Mouse (Mus musculus) heart, postnatal 10 days (tissue): ENCODE results near the gene Bsn. TPM values are rescaled to one million over a fixed set of nuclear protein-coding genes. Genes with fewer than 3 reads are reported as not detected.

ENCODE experiments used
- DNase-seq, 2 experiments: peaks; one replicate each; pipeline ENCODE4 v3.0.0; 2021
- intact Hi-C: fragments of 180-260 bp; cut with DNase I; formaldehyde crosslinking; loops from one replicate; pipeline ENCODE4 v1.15.1; 2025
- total RNA-seq, 2 experiments: library from RNA; stranded (reverse); gene quantifications; 2 replicates each; pipeline ENCODE4 v1.2.3; 2021

Bsn gene
- total RNA-seq, 2 experiments from 2014 or later = 0.05 to 0.07 TPM

DNA sequence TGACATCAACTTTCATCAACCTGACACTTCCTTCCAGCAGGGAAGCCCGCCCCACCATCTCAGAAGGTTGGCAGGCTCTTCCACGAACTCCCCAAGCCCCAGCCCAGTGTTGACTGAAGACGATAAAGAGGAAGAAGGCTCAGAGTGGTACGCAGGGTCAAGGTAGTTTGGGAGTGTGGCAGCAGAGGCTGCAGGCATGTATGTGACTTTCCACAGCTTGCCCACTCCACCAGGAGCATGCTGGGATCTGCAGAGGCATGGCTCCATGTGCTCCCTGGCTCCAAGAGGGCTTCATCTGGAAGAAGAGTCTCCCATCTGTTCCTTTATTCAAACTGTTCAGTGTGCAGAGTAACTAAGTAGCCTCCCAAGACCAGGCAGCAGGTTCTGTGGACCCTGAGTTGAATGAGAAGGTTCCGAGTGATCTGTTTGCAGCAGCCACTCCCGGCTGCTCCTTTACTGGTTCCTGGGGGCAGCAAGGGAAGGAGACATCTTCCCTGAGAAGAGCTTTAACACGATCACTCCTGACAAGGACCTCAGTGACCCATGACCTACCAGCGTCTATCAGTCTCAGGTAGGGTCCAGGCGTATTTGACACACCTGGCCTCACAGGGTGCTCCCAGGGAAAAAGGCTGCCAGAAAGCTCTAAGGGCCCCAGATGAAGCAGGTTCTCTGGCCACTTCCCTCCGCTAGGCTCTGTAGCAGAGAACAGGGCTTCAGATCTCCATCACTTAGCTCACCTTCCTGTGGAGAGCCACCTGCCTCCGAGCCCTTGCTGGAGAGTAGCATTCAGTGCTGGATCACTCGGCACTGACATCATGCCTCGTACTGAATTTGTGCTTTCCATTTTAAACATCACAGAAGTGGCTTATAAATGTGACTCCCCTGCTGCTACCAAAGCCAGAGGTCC lies 60.9 kb downstream of the Bsn start:
- intact Hi-C loops = no loop called here
- no peak for DNase-seq

DNA sequence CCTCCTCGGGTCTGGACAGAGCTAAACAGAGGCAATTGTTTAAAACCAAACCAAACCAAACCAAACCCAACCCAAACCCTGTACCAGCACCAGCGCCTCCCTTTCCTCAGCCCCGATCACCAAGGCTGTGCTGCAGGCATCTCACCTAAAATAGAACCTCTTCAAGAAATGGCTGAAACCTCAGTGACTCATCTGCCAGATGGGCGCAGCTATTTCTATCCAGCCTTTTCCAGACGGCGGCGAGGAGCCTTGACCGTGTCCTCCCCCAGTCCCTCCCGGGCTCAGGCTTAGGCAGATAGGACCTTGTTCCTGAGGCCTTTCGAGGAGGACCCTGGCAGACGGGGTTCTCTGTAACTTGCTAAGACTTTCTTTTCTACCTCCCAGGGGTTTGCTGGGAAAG lies 61.9 kb downstream of the Bsn start:
- intact Hi-C loops = no loop called here
- no peak for DNase-seq

DNA sequence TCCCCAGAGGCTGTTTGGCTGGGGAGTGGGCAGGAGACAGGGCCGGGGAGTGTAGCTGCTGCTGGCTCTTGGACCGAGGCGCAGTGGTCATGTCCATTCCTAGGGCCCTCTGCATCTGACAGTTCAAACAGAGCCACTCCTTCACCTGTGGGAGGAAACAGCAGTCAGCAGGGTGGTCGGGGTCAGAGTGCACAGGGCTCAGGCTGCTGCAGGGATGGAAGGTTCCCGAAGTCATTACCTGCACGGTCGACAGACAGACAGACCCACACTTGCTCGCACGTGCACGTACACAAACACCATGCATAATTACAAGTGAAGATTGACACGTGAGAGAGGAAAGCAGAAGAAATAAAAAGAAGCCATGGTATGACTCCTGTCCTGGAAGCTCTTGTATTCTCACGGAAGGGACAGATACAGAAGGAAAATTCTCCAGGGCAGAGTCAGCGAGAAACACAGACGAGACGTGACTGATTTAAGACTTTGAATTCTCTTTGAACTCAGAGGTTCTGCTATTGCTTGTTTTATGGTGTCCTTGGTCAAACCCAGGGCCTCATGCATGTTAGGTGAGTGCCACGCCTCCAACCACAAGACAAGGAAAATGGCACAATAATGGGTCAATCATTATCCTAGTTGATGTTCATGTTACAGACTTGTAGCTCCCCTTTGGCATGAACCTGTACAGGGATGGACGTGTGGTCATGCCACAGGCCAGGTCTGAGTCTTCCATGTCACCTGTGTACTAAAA lies 63.6 kb downstream of the Bsn start:
- DNase-seq = no peak
- intact Hi-C loops = no loop called here

DNA sequence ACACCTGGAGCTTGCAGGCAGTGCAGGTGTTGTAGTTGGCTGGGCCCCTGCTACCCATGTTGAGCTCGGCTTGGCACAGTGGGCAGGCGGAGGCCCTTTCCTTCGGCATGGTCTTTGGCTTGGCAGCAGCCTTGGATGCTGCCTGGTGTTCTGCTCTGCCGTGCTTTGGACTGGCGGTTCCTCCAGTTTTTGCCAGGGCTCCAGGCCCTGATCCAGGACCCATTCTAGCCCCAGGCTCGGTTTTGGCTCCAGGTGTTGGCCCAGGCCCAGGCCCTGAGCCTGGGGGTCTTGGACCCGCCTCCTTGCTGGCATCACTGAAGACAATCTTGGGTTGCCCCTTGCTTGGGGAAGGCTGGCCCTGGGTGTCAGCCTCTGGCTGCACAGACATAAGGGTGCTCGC lies 64.5 kb downstream of the Bsn start:
- intact Hi-C loops = no loop called here
- DNase-seq = no peak

DNA sequence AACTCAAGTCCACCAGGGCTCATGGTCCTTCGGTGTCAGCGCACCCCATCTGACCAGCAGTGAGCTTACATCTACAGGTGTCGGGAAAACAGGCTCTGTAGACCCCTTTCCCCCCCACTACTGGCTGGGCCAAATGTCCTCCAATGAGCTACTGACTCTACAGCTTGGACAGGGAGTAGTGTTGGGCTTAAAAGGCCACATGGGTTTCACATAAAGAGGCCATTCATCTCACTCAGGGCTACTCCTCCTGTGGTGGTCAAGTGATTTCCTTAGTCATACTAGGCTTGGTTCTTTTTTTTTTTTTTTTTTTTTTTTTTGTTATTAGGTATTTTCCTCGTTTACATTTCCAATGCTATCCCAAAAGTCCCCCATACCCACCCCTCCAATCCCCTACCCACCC lies 66.3 kb downstream of the Bsn start:
- no peak for DNase-seq
- intact Hi-C loops = no loop called here

DNA sequence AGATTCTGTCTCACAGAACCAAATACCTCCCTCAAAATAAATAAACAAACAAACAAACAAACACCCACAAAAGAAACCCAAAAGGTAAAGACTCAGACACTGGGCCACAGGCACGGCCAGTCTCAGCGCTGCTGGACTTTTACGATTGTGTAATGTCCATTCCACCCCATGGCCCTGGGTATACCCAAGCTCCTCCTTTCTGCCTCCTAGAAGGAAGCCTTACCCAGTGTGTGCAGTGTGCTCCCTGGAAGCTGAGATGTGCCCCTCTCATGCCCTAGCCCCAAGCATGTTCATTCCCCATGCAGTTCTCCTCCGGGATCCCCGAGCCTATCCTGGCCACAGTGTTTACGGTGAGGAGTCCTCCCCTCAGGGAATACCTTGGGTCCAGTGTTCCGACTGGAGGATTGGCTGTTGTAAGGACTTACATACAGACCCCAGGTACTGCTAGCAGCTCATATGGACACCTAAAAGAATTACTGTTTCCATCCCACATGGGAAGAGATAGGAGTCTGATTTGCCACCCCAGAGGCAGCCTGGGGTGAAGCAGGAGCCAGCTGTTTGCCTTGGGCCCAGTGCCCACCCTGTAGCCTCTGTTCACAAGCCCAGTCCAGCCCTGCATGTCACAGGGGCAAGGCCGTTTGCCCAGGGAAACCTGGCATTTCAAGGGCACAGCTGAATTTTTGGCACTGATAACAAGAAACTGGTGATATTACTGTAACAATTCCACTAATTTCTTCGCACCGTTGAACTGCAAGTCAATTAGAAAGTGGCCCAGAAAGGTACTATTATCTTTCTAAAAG lies 68.8 kb downstream of the Bsn start:
- DNase-seq = no peak
- intact Hi-C loops = no loop called here

DNA sequence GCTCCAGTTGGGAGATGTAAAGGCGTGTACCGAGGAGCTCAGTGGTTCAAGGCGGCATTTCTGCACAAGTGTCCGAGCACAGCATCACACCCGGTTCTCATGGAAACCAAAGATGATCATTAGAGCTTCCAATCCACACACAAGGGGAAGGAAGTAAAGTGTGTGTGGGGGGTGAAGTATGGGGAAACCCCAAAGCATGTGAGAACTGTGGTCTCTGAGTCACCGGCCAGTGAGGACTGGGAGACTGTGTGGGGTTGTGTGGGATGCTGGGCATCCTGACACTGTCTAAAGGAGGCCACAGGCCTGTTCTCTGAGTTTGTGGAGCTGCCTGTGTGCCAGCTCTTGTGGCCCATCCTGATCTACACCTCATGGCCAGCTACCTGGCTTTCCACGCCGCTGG lies 69.5 kb downstream of the Bsn start:
- intact Hi-C loops = no loop called here
- no peak for DNase-seq

DNA sequence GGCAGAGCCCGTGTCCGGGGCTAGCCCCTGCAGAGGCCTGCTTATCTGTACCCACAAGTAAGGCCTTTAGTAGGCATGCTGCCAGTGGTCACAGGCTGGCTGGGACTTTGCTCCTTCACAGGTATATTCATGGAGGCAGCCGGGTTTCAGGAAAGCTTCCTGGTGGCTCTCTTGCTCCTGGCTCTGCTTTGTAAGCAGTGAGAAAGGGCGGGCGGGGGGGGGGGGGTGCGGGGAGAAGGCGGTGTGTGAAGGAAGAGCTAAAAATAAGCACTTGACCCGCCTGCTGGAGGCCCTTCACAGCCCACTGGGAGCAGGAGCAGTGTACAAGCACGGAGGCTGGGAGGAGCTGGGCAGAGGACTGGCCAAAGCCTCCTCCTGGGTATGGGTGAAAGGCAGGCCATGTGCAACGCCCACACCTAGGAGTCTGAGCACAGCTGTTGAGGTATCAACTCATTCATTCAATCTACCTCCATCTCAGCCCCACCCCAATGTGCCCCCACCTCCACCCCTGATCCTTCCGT lies 70.2 kb downstream of the Bsn start:
- peak; percentile 49 to 63 for DNase-seq
- intact Hi-C loops = no loop called here

DNA sequence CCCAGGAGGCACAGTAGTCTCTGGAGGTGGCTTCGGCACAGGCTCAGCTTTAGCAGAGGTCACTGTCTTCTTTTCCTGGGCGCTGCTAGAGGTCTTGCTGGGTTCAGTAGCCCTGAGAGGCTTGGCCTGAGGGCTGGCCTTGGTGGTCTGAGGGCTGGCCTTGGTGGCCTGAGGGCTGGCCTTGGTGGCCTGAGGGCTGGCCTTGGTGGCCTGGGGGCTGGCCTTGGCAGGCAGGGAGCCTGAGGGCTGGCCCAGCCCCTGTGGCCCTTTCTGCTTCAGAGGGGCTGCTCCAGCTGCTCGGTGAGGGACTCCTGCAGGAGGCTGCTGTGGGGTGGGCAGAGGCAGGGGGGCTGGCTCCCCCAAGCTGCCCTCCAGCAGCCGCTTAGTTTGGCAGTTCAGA lies 73.0 kb downstream of the Bsn start:
- DNase-seq = no peak
- intact Hi-C loops = no loop called here

DNA sequence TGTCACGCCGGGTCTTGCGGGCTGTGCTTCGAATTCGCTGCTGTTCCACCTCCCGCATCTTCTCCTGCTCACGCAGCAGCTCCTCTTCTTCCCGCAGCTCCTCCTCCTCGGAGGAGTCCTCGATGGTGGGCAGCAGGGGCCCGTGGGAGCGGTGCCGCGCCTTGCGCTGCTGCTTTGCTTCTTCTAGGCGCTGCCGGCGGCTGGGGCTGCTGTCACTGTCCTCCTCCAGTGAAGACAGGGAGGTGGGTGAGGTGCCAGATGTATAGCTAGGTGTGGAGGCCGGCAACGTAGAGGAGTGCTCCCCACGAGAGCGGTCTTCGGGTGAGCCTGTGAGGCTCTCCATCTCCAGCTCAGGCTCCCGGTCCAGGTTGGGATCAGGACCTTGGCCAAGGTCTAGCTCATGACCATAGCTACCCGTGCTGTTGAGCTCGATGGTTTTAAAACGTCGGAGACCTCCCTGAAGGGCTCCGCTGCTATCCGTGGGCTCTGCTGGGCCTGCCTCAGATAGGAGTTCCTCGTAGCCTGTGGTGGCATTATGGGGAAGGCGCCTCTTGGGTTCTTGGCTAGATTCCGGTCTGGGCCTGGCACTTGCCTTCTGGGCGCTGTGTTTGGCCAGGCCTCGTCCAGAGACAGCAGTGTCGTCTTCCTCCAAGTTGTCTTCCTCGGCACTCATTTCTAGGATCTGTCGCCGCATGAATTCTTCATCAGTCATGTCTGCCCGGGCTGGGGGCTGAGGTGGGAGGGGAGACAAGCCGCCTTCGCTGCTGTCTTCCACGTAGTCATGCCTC lies 74.7 kb downstream of the Bsn start:
- no peak for DNase-seq
- intact Hi-C loops = no loop called here

DNA sequence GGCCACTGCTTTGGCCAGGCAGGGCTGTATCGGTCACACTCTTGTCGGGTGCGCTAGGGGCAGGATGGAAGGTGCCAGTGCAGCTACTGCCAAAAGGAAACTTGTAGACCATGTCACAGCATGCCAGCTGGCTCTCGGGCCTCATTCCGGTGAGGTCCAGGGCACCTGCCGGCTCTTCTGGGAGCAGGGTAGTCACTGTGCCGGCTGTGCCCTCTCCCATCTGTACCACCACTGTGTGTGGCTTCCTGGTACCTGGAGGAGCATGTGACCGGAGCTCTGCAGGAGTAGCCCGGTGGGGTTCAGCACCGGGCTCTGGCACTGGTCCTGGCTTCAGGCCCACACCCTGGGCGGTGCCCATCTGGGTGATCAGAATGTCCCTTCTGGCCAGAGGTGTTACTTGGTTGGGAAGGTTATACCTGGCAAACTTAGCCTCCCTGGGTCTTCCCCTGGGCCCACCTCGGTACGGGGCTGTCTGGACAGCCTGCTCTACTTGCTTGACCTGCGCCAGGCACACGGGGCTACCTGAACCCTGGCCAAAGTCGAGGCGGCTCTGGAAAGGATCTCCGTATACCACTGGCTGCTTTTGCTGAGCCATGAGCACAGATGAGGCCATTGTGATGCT lies 77.4 kb downstream of the Bsn start:
- peak; percentile 62 to 63 for DNase-seq
- intact Hi-C loops = no loop called here

DNA sequence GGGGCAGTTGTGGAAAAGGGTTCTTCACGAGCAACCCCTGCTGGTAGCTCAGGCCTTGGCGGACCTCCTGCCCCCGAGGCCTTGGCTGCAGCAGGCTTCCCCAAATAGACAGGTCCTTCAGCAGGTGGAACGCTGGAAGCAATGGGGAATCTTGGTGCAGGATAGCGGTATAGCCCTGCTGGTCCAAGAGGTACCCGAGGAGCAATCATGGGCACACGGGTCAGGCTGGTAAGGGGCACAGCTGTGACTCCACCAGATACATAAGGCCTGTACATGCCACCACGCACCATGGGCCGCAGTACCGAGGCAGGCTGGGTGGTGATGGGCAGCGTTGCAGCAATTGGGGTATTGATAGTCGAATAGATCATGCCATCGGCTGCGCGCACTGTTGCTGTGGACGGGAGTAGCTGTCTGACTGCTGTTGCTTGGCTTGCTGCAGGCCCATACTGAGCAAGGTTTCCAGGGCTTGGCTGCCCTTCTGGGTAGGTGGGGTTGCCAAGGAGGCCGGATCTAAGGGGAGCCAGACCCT lies 78.5 kb downstream of the Bsn start:
- intact Hi-C loops = no loop called here
- no peak for DNase-seq

DNA sequence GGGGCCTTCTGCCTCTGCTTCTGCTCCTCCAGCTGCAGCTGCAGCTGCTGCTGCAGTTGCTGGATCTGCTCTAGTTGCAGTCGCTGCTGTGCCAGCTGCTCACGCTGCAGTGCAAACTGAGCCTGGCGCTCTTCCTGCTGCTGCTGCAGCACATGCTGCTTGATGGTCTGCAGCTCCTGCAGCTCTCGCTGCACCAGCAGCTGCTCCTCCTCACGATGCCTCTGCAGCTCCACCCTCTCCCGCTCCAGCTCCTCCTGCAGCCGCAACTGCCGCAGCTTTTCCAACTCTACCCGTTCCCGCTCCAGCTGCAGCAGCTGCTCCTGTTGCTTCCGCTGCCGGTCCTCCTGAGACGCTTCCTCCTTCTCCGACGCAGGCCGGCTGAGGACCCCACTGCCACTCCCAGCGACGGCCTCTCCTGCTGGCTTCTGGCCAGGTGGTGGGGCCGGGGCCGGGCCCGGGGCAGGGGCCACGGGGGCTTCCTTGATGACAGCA lies 79.0 kb downstream of the Bsn start:
- DNase-seq = peak in 1 of 2 experiments; percentile 33
- intact Hi-C loops = no loop called here

DNA sequence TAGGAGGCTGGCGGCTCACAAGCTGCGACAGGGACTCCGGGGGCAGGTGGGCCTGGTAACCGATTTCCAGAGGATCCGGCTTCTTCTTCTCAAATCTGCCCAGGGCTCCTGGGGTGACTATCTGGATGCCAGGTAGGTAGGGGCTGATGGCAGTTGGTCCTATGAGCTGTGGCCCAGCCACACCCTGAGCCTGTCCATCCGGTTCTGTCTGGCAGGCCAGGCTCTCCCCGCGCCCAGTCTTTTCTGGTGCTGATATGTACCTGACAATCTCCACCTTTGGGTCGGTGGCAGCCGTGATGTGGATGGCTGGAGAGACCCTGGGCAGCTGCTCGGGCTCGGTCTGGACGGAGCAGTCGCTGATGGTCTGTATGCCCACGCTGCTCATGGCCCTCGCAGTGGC lies 80.0 kb downstream of the Bsn start:
- intact Hi-C loops = no loop called here
- DNase-seq = no peak

DNA sequence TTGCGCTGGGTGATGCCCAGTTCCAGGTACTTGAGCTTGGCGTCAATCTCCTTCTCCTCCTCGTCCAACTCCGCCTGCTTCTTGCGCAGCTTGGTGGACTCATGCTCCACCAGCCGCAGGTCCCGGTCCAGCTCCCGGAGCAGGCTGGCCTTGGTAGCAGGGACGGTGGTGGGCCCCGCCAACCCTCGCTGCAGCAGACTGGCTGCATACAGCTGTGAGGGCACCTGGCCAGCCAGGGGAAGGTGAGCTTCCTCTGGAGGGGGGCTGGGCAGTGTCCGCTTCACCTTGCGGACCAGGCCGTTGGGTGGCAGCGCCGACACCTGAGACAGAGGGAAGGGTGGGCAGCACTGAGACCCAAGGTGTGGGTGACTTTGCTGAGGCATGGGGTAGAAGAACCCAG lies 82.3 kb downstream of the Bsn start:
- intact Hi-C loops = no loop called here
- no peak for DNase-seq

DNA sequence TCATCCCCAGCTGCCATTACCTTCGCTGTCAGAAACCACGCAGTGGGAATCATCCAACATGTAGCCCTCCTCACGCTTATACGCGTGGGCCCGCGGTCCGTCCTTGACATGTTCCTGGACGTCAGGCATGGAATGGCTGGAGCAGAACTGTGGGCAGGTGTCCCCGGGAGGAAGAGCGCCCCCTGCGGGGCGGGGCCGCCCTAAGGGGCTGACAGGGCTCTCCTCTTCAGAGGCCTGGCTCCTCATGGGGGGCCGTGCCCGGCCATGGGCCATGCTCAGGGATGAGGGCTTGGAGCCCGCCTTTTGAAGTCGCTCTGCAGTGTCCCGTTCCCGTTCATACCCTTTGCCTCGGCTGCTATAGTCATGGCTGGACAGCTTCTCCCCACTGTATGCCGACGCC lies 84.1 kb downstream of the Bsn start:
- intact Hi-C loops = no loop called here

DNA sequence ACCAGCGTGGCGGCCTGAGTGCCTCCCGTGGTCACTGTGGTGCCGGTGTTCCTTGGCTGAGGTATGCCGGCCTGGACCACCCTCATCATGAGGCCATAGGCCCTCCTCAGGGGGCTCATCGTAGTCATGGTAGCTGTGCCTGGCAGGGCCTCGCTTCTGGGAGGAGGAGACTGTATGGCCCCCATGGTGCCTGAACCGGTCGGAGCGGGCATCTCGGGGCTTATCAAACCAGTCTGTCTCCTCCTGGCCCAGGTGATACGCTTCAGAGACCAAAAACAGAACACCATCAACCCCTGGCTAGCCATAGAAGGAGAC lies 84.7 kb downstream of the Bsn start:
- intact Hi-C loops = no loop called here
- DNase-seq = no peak

More for the DNA sequence above, 84.1 kb downstream of the Bsn start:
- DNase-seq = no peak

DNA sequence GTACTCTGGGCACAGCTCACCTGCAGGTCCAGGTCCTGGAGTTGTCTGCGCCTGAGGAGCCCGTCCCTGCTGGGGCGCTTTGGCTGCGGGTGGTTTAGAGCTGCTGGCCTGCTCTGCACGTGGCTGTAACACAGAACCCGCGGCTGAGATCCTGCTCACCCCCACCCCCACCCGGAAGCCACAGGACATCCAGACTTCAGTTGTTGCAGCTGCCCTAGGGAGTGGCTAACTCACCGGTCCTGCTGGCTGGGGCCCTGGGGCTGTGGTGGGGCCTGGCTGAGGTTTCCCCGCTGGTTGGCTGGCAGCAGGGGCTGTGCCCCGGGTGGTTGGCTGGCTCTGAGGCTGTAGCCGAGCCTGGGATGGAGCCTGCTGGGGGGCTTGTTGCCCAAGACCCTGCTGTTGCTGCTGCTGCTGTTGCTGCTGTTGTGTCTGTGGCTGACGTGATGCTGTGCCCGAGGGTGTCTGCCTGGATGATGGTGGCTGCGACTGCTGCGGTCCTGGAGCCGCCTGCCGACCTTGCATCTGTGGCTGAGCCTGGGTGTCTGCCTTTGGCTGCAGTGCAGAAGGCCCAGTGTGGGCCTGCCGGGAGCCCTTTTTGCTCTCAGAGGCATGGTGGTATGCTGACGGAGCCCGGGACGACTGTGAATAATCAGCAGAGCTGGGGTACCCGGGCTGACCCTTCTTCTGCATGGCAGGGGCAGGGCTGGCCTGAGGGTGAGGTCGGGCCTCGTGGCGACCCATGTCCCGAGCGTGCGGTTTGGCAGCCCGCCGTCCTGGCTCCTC lies 85.2 kb downstream of the Bsn start:
- intact Hi-C loops = no loop called here

DNA sequence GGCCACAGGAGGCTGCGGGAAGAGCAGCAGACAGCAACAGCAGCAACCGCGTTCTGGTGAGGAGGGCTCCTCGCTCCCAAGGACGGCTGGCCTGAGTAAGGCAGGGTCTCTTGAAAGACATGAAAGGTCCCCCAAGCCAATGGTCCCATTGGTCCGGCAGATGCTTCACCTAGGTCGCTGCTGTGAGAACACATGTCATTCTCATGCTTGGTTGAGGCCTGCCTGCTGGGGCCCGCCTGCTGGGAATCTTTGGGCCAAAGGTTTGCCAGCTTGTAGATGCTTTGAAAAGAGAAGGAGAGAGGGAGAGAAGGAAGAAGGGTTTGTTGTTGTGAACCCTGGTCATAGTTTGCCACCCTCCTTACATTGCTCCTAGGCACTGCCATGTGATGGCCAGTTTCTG lies 90.6 kb downstream of the Bsn start:
- DNase-seq = no peak
- intact Hi-C loops = loop anchor here (5.0 kb wide), 1 partner anchor 38 kb away; no protein-coding TSS in a partner anchor

More for the DNA sequence above, 85.2 kb downstream of the Bsn start:
- DNase-seq = no peak
